22 mouse cellular contexts compared by ENCODE assay signal in genomic region chr1:159696717-159697116, GRCm38 (mm10).
DNase-seq lines count a peak whose midpoint lies in the region; ATAC-seq and TF ChIP-seq lines count a peak whose summit lies in the region.
"Had no signal": no experiment of that assay in that cellular context is flagged by ENCODE, and none has a peak within 500 bp of the region (broad histone marks: within the 10 kb centered on the region; RNA-seq: fewer than 3 reads in every experiment).

No protein-coding gene starts in this region.

- no peak overlapping the region for H3K27ac ChIP-seq in hindbrain, postnatal 0 days
- H3K27ac ChIP-seq in hindbrain, embryonic 12.5 days = no peak overlapping the region
- H3K27ac ChIP-seq: embryonic facial prominence, embryonic 10.5 days; hindbrain, embryonic 13.5 days had no signal

- H3K4me3 ChIP-seq in hindbrain, postnatal 0 days (ENCODE audit: low read length) = no peak overlapping the region
- no peak overlapping the region for H3K4me3 ChIP-seq in hindbrain, embryonic 12.5 days
- H3K4me3 ChIP-seq: embryonic facial prominence, embryonic 10.5 days; heart, embryonic 12.5 days; hindbrain, embryonic 13.5 days had no signal

- no peak for TF ChIP-seq CTCF in hindbrain, postnatal 0 days (IDR thresholded peaks at IDR 0.05; ENCODE audit: low read depth)

- H3K27me3 ChIP-seq in hindbrain, postnatal 0 days (ENCODE audit: insufficient read depth, low read length) = no peaks in the 10 kb centered on the region
- no peaks in the 10 kb centered on the region for H3K27me3 ChIP-seq in hindbrain, embryonic 12.5 days
- H3K27me3 ChIP-seq: heart, embryonic 12.5 days; hindbrain, embryonic 13.5 days had no signal

- H3K9ac ChIP-seq in hindbrain, postnatal 0 days (replicated peaks; ENCODE audit: low read length) = no peak overlapping the region
- no peak overlapping the region for H3K9ac ChIP-seq in hindbrain, embryonic 12.5 days
- H3K9ac ChIP-seq: heart, embryonic 12.5 days; hindbrain, embryonic 13.5 days had no signal

- no peaks in the 10 kb centered on the region for H3K36me3 ChIP-seq in hindbrain, postnatal 0 days (ENCODE audit: insufficient read depth, low read length)
- no peaks in the 10 kb centered on the region for H3K36me3 ChIP-seq in hindbrain, embryonic 12.5 days
- H3K36me3 ChIP-seq: embryonic facial prominence, embryonic 10.5 days; G1E; heart, embryonic 12.5 days; hindbrain, embryonic 13.5 days had no signal

- intact Hi-C loops in left cerebral cortex, postnatal 14 days (cut with DNase I) = no loop called here
- intact Hi-C loops in left cerebral cortex, postnatal 4 days (cut with DNase I) = no loop called here

- H3K4me2 ChIP-seq in hindbrain, postnatal 0 days (ENCODE audit: low read depth, low read length) = no peak overlapping the region
- no peak overlapping the region for H3K4me2 ChIP-seq in hindbrain, embryonic 12.5 days (replicated peaks)
- H3K4me2 ChIP-seq: heart, embryonic 12.5 days; hindbrain, embryonic 13.5 days had no signal

- ATAC-seq in hindbrain, postnatal 0 days = peak; percentile 63; the same call in 1 of the 2 replicates
- ATAC-seq in hindbrain, embryonic 12.5 days (ENCODE audit: low FRiP score) = no peak
- ATAC-seq: CD4-positive, CD25-positive, alpha-beta regulatory T cell, adult 4 months; forebrain, embryonic 14.5 days; intestine, embryonic 16.5 days had no signal

- H3K9me3 ChIP-seq in hindbrain, postnatal 0 days (ENCODE audit: low read length) = no peaks in the 10 kb centered on the region
- H3K9me3 ChIP-seq in hindbrain, embryonic 12.5 days (replicated peaks) = no peaks in the 10 kb centered on the region
- H3K9me3 ChIP-seq: embryonic facial prominence, embryonic 10.5 days; G1E; heart, embryonic 12.5 days; hindbrain, embryonic 13.5 days had no signal

- H3K4me1 ChIP-seq in hindbrain, postnatal 0 days (ENCODE audit: insufficient read depth, low read length) = peaks cover 4% of the 10 kb centered on the region; the same call in 1 of the 2 replicates
- H3K4me1 ChIP-seq in hindbrain, embryonic 12.5 days = no peaks in the 10 kb centered on the region
- H3K4me1 ChIP-seq: embryonic facial prominence, embryonic 10.5 days; heart, embryonic 12.5 days; hindbrain, embryonic 13.5 days had no signal

- peak; percentile 35 to 55 for DNase-seq in cerebellum, postnatal 14 days
- no peak for DNase-seq in cerebellum, adult 11 months
- DNase-seq in hindbrain, postnatal 0 days (ENCODE audit: low spot score) = peak; percentile 45
- peak; percentile 26 to 33 for DNase-seq in left cerebral cortex, postnatal 14 days (ENCODE audit: low spot score in 2 of 2)
- DNase-seq in left cerebral cortex, postnatal 4 days = no peak
- no peak for DNase-seq in gastrocnemius, postnatal 25 days
- DNase-seq: adrenal gland, adult 8-10 months; adrenal gland, postnatal 36 days; B cell, adult 2 months; cerebellum, adult 11-12 months; cerebellum, adult 9-10 months; cerebellum, postnatal 36 days; gastrocnemius, postnatal 14 days; heart, postnatal 36 days had no signal

- 28% methylated on average over 4 of the region's 4 CpGs for WGBS in hindbrain, postnatal 0 days
- WGBS in hindbrain, embryonic 12.5 days = 61% methylated on average over 4 of the region's 4 CpGs

Comparison
In these comparisons a context has a peak if more than half of its experiments do, and no peak if none do; other contexts are left out.
1. DNase-seq: peak in cerebellum, postnatal 14 days (2 of 2), hindbrain, postnatal 0 days (single experiment) and left cerebral cortex, postnatal 14 days (2 of 2); none in cerebellum, adult 11 months (single experiment), left cerebral cortex, postnatal 4 days (single experiment) and gastrocnemius, postnatal 25 days (single experiment).